Mouse (Mus musculus) heart, embryonic 12.5 days (tissue): Measurements from ENCODE around the gene Hlcs. TPM values are rescaled to one million over a fixed set of nuclear protein-coding genes. Genes with fewer than 3 reads are reported as not detected.

ENCODE experiments used
- ATAC-seq: fragments of 200-750 bp; cut with Nextera tagmentation; 2 replicates; pipeline ENCODE4 v1.8.0; 2017; ENCODE audit warnings: moderate TSS enrichment, moderate library complexity; ENCODE audit not compliant: insufficient number of reproducible peaks, low FRiP score
- H3K27ac ChIP-seq: fragments of 300-500 bp; sonication (generic); 2 replicates; pipeline ENCODE4 v1.5.1; 2016; ENCODE audit warnings: mild to moderate bottlenecking, moderate library complexity; ENCODE audit not compliant: poor library complexity, severe bottlenecking
- H3K27me3 ChIP-seq: fragments of 300-500 bp; sonication (generic); replicated peaks from 2 replicates; pipeline ENCODE4 v1.6.1; 2016; ENCODE audit warnings: mild to moderate bottlenecking, moderate library complexity
- H3K36me3 ChIP-seq: fragments of 300-500 bp; sonication (generic); 2 replicates; pipeline ENCODE4 v1.6.1; 2016; ENCODE audit warnings: mild to moderate bottlenecking, moderate library complexity
- H3K4me1 ChIP-seq: fragments of 300-500 bp; sonication (generic); replicated peaks from 2 replicates; pipeline ENCODE4 v1.6.1; 2016; ENCODE audit warnings: mild to moderate bottlenecking
- H3K4me2 ChIP-seq: fragments of 300-500 bp; sonication (generic); 2 replicates; pipeline ENCODE4 v1.6.1; 2016; ENCODE audit warnings: mild to moderate bottlenecking, moderate library complexity
- H3K4me3 ChIP-seq: fragments of 300-500 bp; sonication (generic); 2 replicates; pipeline ENCODE4 v1.5.1; 2016; ENCODE audit warnings: mild to moderate bottlenecking
- H3K9ac ChIP-seq: fragments of 300-500 bp; sonication (generic); 2 replicates; pipeline ENCODE4 v1.6.1; 2016; ENCODE audit warnings: mild to moderate bottlenecking, moderate library complexity
- H3K9me3 ChIP-seq: fragments of 300-500 bp; sonication (generic); replicated peaks from 2 replicates; pipeline ENCODE4 v1.6.1; 2016; ENCODE audit warnings: mild to moderate bottlenecking, moderate library complexity
- WGBS: fragments of 180-500 bp; shearing (Covaris S2); methylation state at CpG from one replicate; pipeline ENCODE4 v1.1.7; 2016; 5-methylcytosine and 5-hydroxymethylcytosine counted together
- polyA plus RNA-seq: library from polyadenylated mRNA; unstranded; fragments of >200 nt; fragmentation: Nextera tagmentation; extraction: Ambion mirVana; gene quantifications from 2 replicates; pipeline ENCODE4 v1.2.1, GENCODE M21; 2016

Hlcs gene
- polyA plus RNA-seq, 1 experiment from 2014 or later = 11.0 TPM

- Histone ChIP-seq H3K4me3 (no peak overlapping the region), H3K4me1 (peaks cover 8% of the 10 kb centered on the region; the same call in 1 of the 2 replicates), H3K9me3 (no peaks in the 10 kb centered on the region), H3K27ac (no peak overlapping the region), H3K36me3 (no peaks in the 10 kb centered on the region), H3K9ac (no peak overlapping the region), H3K27me3 (no peaks in the 10 kb centered on the region), H3K4me2 (no peak overlapping the region)
- WGBS = 80% methylated on average over 6 of the region's 6 CpGs
- no peak for ATAC-seq
Observed at GRCm38 (mm10) chr16:94239567-94239966, 73.8 kb downstream of the Hlcs start.

GRCm38 (mm10) chr16:94239146-94239545 lies 74.2 kb downstream of the Hlcs start:
- no peak for ATAC-seq
- WGBS = 88% methylated on average over 7 of the region's 7 CpGs

GRCm38 (mm10) chr16:94237130-94237484 lies 76.3 kb downstream of the Hlcs start:
- 75% methylated on average over 6 of the region's 6 CpGs for WGBS
- no peak overlapping the region for H3K4me2 ChIP-seq
- H3K9ac ChIP-seq = no peak overlapping the region
- ATAC-seq = no peak
- H3K36me3 ChIP-seq = no peaks in the 10 kb centered on the region
- no peak overlapping the region for H3K4me3 ChIP-seq
- peaks cover 14% of the 10 kb centered on the region for H3K4me1 ChIP-seq
- H3K27me3 ChIP-seq = no peaks in the 10 kb centered on the region
- H3K27ac ChIP-seq = no peak overlapping the region
- H3K9me3 ChIP-seq = no peaks in the 10 kb centered on the region

More at GRCm38 (mm10) chr16:94239146-94239545, 74.2 kb downstream of the Hlcs start:
- no peak overlapping the region for H3K4me3 ChIP-seq
- no peaks in the 10 kb centered on the region for H3K27me3 ChIP-seq
- peaks cover 10% of the 10 kb centered on the region for H3K4me1 ChIP-seq
- H3K27ac ChIP-seq = no peak overlapping the region
- H3K36me3 ChIP-seq = no peaks in the 10 kb centered on the region
- no peak overlapping the region for H3K4me2 ChIP-seq
- no peak overlapping the region for H3K9ac ChIP-seq
- no peaks in the 10 kb centered on the region for H3K9me3 ChIP-seq

GRCm38 (mm10) chr16:94236226-94237129 lies 76.9 kb downstream of the Hlcs start:
- WGBS = 67% methylated on average over 16 of the region's 16 CpGs
- H3K4me2 ChIP-seq = no peak overlapping the region
- no peaks in the 10 kb centered on the region for H3K36me3 ChIP-seq
- no peak for ATAC-seq
- H3K9me3 ChIP-seq = no peaks in the 10 kb centered on the region
- no peak overlapping the region for H3K27ac ChIP-seq
- H3K27me3 ChIP-seq = no peaks in the 10 kb centered on the region
- H3K4me3 ChIP-seq = no peak overlapping the region
- H3K9ac ChIP-seq = no peak overlapping the region
- H3K4me1 ChIP-seq = peaks cover 14% of the 10 kb centered on the region

GRCm38 (mm10) chr16:94235718-94236117 lies 77.7 kb downstream of the Hlcs start:
- no peaks in the 10 kb centered on the region for H3K9me3 ChIP-seq
- H3K4me3 ChIP-seq = no peak overlapping the region
- no peak overlapping the region for H3K4me2 ChIP-seq
- 89% methylated on average over 6 of the region's 6 CpGs for WGBS
- no peak for ATAC-seq
- no peaks in the 10 kb centered on the region for H3K36me3 ChIP-seq
- no peaks in the 10 kb centered on the region for H3K27me3 ChIP-seq
- no peak overlapping the region for H3K27ac ChIP-seq
- no peak overlapping the region for H3K9ac ChIP-seq
- peaks cover 14% of the 10 kb centered on the region for H3K4me1 ChIP-seq

GRCm38 (mm10) chr16:94234202-94234601 lies 79.2 kb downstream of the Hlcs start:
- Histone ChIP-seq H3K9me3 (no peaks in the 10 kb centered on the region), H3K27me3 (no peaks in the 10 kb centered on the region), H3K27ac (no peak overlapping the region), H3K4me1 (peaks cover 14% of the 10 kb centered on the region), H3K4me3 (no peak overlapping the region), H3K9ac (no peak overlapping the region), H3K4me2 (no peak overlapping the region), H3K36me3 (0 out of 2 replicates have a peak, but pooled peaks cover 5% of the 10 kb centered on the region)
- WGBS = 45% methylated on average over 4 of the region's 4 CpGs
- ATAC-seq = no peak

GRCm38 (mm10) chr16:94230909-94231575 lies 82.3 kb downstream of the Hlcs start:
- no peaks in the 10 kb centered on the region for H3K27me3 ChIP-seq
- 69% methylated on average over 12 of the region's 12 CpGs for WGBS

GRCm38 (mm10) chr16:94230499-94230898 lies 82.9 kb downstream of the Hlcs start:
- H3K9ac ChIP-seq = no peak overlapping the region
- 86% methylated on average over 4 of the region's 4 CpGs for WGBS
- H3K36me3 ChIP-seq = 0 out of 2 replicates have a peak, but pooled peaks cover 5% of the 10 kb centered on the region
- ATAC-seq = no peak
- H3K4me1 ChIP-seq = peaks cover 10% of the 10 kb centered on the region
- no peak overlapping the region for H3K4me2 ChIP-seq
- no peaks in the 10 kb centered on the region for H3K9me3 ChIP-seq
- no peak overlapping the region for H3K27ac ChIP-seq
- no peaks in the 10 kb centered on the region for H3K27me3 ChIP-seq
- no peak overlapping the region for H3K4me3 ChIP-seq

More at GRCm38 (mm10) chr16:94230909-94231575, 82.3 kb downstream of the Hlcs start:
- Histone ChIP-seq H3K27ac (no peak overlapping the region), H3K36me3 (0 out of 2 replicates have a peak, but pooled peaks cover 5% of the 10 kb centered on the region), H3K4me2 (no peak overlapping the region), H3K9ac (no peak overlapping the region), H3K9me3 (no peaks in the 10 kb centered on the region), H3K4me3 (no peak overlapping the region), H3K4me1 (peaks cover 10% of the 10 kb centered on the region)
- ATAC-seq = no peak

- WGBS = 90% methylated on average over 7 of the region's 7 CpGs
- ATAC-seq = no peak
- Histone ChIP-seq H3K4me1 (peaks cover 10% of the 10 kb centered on the region), H3K27me3 (no peaks in the 10 kb centered on the region), H3K36me3 (0 out of 2 replicates have a peak, but pooled peaks cover 5% of the 10 kb centered on the region), H3K9me3 (no peaks in the 10 kb centered on the region), H3K4me2 (no peak overlapping the region), H3K27ac (no peak overlapping the region), H3K9ac (no peak overlapping the region), H3K4me3 (no peak overlapping the region)
Observed at GRCm38 (mm10) chr16:94229890-94230289, 83.5 kb downstream of the Hlcs start.

- Histone ChIP-seq H3K4me3 (no peak overlapping the region), H3K27me3 (no peaks in the 10 kb centered on the region), H3K4me1 (peaks cover 4% of the 10 kb centered on the region), H3K36me3 (0 out of 2 replicates have a peak, but pooled peaks cover 5% of the 10 kb centered on the region), H3K9ac (no peak overlapping the region), H3K4me2 (no peak overlapping the region), H3K9me3 (no peaks in the 10 kb centered on the region), H3K27ac (no peak overlapping the region)
- ATAC-seq = 0 out of 2 replicates have a peak, but pooled peaks have one; percentile 18
- WGBS = 68% methylated on average over 18 of the region's 18 CpGs
Observed at GRCm38 (mm10) chr16:94228858-94229555, 84.4 kb downstream of the Hlcs start.
